Mouse (Mus musculus) v-Abl transformed pro-B cells (cell line): Measurements from ENCODE around the gene Dnm2.

ENCODE experiments used
- in situ Hi-C, 2 experiments: fragments of 400-800 bp; cut with MboI; formaldehyde crosslinking; loops; one replicate each; pipeline ENCODE4 v1.15.1; 2025; ENCODE audit not compliant: unreplicated experiment in 2 of 2

The Dnm2 gene

DNA sequence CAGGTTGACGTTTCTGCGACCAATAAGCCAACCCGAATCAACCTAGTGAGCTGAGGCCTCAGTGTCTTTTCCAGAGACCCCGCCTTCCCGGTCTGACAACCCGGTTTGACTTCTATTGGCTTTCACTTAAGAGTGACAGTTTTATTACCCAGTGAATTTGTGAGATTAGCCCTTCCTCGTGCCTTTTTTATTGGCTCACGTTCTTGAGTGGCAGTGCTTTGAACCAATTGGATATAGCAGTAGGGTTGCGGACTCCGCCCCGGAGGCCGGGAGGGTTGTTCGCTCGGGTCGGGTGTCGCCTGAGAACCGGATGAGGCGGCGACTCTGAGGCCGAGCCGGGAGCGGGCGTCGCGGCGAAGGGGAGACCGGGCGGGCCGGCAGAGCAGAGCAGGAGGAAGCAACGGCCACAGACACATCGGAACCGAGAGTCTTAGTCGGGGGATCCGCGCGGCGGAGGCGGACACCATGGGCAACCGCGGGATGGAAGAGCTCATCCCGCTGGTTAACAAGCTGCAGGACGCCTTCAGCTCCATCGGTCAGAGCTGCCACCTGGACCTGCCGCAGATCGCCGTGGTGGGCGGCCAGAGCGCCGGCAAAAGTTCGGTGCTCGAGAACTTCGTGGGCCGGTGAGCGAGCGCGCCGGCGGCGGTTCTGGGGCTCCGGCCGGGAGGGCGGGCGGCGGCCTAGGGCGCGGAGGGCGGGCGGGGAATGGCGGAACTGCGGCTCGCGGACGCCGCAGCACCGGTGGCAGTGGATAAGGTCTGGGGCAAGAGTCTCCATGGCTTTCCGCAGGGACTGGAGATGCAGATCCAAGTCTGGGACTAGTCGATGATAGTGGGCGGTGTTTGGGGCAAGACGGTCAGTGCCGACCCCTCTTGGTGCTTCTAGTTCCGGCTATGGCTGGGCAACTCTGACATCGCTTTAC, at the start of gene Dnm2:
Gene Dnm2 (plus strand): TSS at position 278 of the 925 bp plus-strand sequence.
- in situ Hi-C loops, result loop anchor here in 1 of 2 experiments (25.0 kb wide), 1 partner anchor 788 kb away; the partner anchor contains the start of genes Fbxl12 and Ubl5

DNA sequence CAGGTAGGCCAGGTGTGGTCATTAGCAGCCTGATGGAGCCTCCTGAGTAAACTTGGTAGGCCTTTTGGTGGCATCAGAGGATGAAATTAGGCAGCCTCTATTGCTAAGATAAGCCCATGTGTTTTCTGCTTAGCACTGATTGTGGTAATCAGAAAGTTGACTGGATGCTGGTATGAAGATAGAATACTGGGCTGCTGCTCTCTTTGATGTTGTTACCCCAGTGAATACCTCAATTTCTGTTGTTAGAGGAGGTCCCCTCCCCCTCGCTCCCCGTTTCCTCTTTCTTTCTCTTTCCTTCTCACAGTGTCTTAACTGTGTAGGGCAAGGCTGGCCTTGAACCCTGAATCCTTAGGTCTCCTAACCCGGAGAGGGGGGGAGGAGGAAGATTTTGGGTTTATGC, 45.5 kb upstream of the Dnm2 start:
- in situ Hi-C loops, result no loop called here

DNA sequence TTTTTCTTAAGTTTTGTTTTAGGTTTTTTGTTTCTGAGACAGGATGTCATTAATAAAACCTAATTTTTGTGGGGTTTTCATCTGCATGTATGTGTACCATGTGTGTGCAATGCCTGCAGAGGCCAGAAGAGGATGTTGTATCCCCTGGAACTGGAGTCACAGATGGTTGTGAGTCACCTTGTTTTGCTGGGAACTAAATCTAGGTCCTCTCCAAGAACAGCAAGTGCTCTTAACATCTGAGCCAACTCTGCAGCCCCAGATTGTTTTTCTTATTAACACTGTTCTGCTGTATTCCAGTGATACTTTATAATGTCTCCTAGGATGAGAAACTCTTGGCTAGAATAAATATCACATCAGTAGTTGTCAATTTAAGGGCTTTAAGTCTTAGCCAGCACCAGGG, 43.8 kb upstream of the Dnm2 start:
- in situ Hi-C loops, result no loop called here

DNA sequence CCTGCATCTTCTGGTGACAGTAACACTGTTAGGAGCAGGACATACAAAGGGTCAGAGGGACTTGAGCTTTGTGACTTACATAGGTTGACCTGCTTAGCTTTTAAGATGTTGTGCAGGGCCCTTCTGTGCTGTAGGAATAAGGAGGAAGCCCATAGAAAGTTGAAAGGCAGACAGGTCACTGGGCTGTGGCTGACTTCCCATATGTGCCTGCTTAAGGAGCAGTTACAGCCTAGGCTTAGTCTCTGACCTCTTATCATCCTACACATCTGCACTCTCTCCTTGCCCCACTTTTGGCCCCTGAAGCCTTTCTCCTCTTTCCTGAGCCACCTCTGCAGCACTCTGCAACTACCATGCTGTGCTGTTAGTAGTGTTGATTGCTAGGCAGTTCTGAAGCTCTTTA, 40.7 kb upstream of the Dnm2 start:
- in situ Hi-C loops, result no loop called here

DNA sequence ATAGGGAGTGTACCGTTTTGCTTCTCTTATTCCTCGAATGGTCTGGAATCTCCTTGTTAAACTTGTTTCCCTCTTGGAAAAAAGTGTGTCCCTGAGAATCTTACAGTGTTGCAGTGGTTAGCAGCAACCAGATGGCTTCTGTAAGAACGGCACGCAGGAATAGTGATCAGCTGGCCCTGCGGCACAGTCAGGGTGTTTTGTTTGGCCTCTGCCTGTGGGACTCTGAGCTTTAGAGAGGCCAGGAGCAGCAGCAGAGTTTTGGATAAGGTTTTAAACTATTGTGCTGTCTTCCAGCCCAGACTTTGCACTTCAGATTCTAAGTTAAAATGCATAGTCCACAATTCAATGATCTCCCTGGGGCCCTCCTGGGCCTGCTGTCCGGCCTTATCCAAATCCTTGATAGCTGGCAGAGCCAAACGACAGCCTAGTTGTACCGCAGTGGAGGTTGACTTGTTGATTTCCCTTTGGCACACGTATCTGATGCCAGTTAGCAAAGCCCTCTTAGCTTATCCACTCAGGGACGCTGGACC, 32.0 kb upstream of the Dnm2 start:
- in situ Hi-C loops, result loop anchor here in 1 of 2 experiments (5.0 kb wide), 1 partner anchor 90 kb away; no protein-coding TSS in a partner anchor

DNA sequence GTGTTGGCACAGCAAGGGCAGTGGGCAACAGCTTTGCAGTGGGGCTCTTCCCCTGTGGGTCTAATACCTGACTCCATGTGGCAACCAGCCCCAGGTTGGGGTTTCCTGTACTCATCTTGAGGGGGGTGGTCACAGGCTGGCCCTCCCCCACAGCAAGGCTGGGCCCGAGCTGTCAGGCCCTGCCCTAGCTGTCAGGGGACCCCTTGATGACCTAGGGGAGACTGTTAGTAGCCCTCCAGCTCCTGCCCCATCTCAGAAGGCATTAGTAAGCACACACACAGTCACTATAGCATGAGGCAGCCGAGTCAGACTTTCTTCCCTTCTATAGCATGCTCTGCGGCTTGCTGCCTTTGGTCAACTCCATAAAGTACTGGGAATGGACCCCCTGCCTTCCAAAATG, 29.0 kb upstream of the Dnm2 start:
- in situ Hi-C loops, result no loop called here

DNA sequence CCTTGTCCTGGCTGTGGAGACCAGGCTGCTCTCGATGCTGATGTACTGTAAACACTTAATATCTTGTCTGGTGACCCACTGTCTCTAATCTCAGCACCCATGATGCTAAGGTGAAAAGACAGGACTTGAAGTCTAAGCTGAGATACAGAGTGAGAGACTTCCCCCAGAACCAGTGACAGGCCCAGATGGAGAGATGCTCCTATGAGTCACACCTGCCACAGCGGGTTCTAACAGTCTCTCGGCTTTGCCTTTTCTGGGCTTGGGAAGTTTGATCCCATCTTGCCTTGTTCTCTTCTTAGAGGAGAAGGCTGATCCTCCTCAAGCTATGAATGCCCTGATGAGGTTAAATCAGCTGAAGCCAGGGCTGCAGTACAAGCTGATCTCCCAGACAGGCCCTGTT, 27.5 kb upstream of the Dnm2 start:
- in situ Hi-C loops, result no loop called here

DNA sequence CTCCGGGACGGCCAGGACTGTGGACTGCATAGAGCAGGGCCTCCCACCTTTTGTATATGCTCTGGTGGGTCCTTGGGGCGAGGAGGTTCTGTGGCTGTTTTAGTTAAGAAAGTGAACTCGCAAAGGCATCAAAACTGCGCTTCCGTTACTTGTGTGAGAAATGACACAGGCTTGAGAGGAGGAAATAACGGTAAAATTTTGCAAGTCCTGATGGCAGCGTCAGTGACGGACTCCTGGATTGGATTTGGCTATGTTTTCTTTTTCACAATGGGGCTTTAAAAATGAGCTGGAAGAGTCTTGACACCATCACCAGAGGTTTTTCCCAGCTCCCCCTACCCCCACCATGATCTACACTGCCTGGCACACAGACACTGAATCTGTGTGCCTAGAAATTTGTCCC, 23.7 kb upstream of the Dnm2 start:
- in situ Hi-C loops, result loop anchor here (10.0 to 25.0 kb wide), 2 partner anchors 176 to 764 kb away; partner anchors contain the start of genes Fbxl12 (in 1 of the 2) and Ubl5 (in 1 of the 2)

DNA sequence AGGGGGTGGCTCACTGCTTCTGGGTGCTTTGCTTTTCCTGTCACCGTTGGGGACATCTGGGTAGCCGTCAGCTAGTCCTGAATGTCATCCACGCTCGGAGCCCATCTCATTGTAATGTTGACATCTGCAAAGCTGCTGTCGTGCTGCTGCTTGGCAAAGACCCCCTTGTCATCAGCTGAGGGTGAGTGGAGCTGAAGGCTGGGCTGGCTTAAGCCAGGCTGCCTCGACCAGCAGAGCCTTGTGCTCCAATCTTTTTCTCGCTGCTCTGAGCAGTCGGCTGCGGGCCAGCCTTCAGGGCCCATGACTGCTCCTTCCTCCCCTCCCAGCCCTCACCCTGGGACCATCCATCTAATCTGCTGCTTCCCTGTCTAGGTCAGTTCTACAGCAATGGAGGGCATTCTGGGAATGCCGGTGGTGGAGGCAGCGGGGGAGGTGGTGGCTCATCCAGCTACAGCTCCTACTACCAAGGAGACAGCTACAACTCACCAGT, 21.9 kb upstream of the Dnm2 start:
- in situ Hi-C loops, result loop anchor here (10.0 to 25.0 kb wide), 2 partner anchors 178 to 766 kb away; partner anchors contain the start of genes Fbxl12 (in 1 of the 2) and Ubl5 (in 1 of the 2)

DNA sequence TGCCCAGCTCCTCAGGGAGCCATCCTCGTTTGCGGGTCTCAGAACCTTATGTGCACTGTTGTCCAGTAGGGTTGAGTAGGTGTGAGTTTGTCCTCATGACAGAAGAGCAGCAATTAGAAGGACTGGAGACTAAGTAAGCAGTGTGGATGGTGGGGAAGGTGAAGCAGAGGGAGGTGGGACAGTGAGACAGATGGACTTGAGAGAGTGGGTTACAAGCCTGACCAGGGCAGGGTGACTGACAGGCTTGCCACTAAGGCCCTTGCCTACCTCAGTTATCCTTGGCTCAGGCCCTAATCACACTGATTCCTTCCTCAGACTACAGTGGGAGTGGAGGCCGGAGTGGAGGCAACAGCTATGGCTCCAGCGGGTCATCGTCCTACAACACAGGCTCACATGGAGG, 21.0 kb upstream of the Dnm2 start:
- in situ Hi-C loops, result loop anchor here (10.0 to 25.0 kb wide), 2 partner anchors 179 to 766 kb away; partner anchors contain the start of genes Fbxl12 (in 1 of the 2) and Ubl5 (in 1 of the 2)

DNA sequence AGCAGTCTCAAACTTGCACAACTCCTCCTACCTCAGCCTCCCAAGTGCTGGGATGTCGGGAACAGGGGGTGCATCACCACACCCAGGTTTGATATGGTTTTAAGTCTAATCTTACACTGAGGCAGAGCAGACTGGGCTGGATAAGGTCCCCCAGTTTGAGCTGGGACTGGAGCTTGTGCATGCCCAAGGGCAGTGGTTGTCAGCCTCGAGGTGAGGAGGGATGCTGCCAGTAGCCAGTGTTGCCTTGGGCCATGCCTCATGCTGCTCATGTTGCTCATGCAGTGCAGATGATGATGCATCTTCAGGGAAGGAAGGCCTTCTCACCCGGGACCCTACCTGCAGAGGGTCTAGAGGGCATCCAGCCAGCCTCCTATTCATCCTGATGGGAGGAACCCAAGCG, 19.2 kb upstream of the Dnm2 start:
- in situ Hi-C loops, result loop anchor here (5.0 to 25.0 kb wide), 3 partner anchors 38 to 768 kb away; partner anchors contain the start of genes Fbxl12 (in 1 of the 2), Ilf3 (in 1 of the 2) and Ubl5 (in 1 of the 2)

DNA sequence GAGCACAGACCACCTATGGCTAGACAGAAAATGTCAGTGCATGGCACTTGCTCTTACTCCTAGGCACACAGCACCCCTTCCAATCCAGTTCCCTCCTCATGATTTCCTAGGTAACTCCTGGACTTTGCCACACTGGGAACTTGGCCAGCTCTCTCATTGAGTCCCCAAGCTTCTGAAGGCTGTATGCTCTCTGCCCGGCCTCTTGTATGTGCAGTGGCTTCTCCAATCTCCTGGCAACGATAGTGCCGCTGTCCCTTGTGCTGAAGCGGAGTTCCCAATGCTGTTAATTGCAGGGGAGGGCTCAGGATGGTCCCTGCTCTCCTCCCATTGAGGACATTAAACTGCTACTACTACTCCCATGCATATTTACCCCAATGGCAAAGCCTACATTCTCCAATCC, 16.8 kb upstream of the Dnm2 start:
- in situ Hi-C loops, result loop anchor here (5.0 to 25.0 kb wide), 3 partner anchors 41 to 771 kb away; partner anchors contain the start of genes Fbxl12 (in 1 of the 2), Ilf3 (in 1 of the 2) and Ubl5 (in 1 of the 2)

DNA sequence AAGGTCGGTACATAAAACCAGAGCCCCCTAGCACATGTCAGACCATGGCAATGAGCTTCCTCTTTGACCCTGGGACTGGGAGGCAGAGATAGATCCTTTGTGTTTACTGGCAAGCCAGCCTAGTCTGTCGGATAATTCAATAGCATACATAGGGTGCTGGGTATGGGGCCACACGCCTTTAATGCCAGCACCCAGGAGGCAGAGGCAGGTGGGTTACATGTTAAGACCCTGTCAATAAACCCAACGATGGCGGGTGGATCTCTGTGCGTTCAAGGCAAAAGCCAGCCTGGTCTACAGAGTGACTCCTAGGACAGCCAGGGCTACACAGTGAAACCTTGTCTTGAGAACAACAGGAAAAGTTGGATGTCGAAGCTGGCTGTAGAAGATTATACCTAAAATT, 16.1 kb upstream of the Dnm2 start:
- in situ Hi-C loops, result loop anchor here (5.0 to 25.0 kb wide), 3 partner anchors 41 to 771 kb away; partner anchors contain the start of genes Fbxl12 (in 1 of the 2), Ilf3 (in 1 of the 2) and Ubl5 (in 1 of the 2)

DNA sequence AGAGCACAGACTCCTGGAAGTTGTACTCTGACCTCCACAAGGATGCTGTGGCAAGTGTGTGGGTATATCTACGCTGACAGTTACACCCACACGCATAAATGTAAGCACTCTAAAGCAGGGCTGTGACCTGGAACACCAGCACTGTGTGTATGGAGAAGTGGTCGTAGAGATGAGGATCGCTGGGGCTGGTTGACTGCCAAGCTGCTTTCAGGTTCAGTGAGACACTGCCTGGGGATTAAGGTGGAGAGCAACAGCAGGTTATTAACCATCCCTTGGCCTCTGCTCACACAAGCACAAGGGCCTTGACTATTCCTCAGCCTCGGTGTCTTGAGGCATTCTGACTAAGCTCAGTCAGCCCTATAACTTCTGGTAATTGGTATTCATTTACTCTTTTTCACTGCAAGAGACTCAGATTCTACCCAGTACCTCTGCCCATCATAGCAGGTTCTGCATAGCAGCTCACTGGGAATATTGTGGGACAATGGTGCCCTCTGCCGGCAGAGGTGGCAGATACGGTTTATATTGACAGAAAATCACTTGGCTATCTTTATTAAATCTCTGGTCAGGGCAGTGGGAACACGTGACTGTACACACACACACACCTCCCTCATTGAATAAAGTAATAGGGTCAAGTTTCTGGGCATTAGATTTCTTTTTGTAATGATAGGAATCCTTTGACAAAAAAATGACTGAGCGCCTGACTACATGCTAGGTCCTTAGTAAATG, 15.0 kb upstream of the Dnm2 start:
- in situ Hi-C loops, result loop anchor here (5.0 to 25.0 kb wide), 7 partner anchors 42 to 772 kb away; partner anchors contain the start of genes Ilf3 (in 2 of the 2), Ap1m2 (in 1 of the 2), Fbxl12 (in 1 of the 2) and Ubl5 (in 1 of the 2)

DNA sequence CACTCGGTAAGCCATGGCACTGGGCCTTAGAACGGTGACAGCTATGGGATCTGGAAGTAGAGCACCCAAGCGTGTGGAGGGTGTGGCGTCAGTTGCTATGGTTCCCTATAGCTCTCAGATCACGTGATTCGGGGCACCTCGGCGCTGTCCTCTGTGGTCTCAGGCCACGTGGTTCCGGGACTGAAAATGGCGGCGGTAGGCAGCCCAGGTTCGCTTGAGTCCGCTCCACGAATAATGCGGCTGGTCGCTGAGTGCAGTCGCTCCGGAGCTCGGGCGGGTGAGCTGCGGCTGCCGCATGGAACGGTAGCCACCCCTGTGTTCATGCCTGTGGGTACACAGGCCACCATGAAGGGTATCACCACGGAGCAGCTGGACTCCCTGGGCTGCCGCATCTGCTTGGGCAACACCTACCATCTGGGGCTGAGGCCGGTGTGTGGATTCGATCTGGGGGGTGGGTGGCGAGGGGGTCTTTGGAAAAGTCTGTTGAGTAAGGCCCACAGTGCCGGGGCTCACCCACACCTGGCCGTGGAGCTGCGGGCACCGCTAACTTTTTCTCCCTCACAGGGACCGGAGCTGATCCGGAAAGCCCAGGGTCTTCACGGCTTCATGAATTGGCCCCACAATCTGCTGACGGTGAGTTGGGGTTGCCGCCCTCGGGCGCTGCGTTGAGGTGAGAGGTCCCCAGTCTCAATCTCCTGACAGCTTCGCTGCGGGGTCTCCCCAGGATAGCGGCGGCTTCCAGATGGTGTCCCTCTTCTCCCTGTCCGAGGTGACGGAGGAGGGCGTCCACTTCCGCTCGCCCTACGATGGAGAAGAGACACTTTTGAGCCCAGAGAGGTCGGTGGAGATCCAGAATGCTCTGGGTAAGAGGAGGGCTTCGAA, 12.8 kb upstream of the Dnm2 start, which contains the start of gene Qtrt1:
Gene Qtrt1 (plus strand): TSS at position 169 of the 882 bp plus-strand sequence.
- in situ Hi-C loops, result loop anchor here in 1 of 2 experiments (5.0 to 25.0 kb wide), 6 partner anchors 45 to 775 kb away; partner anchors contain the start of genes Ap1m2, Fbxl12, Ilf3 and Ubl5

DNA sequence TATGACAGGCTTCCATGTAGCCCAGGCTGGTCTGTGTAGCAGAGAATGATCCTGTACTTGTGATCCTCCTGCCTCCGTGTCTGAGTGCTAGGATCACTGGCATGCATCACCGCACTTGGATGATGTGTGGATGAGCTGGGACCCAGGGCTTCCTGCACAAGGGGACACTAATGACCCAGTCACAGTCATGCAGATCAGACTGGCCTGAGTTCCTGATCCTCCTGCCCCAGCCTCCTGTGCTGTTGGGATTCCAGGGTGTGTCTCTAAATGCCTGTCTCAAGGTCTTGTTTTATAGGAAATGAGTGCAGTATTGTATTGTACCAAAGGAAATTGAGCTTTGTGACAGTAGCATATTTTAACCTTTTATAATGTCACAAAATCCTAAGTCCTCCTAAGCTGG, 6.8 kb upstream of the Dnm2 start:
- in situ Hi-C loops, result loop anchor here in 1 of 2 experiments (10.0 to 25.0 kb wide), 2 partner anchors 263 to 781 kb away; partner anchors contain the start of genes Fbxl12 and Ubl5

DNA sequence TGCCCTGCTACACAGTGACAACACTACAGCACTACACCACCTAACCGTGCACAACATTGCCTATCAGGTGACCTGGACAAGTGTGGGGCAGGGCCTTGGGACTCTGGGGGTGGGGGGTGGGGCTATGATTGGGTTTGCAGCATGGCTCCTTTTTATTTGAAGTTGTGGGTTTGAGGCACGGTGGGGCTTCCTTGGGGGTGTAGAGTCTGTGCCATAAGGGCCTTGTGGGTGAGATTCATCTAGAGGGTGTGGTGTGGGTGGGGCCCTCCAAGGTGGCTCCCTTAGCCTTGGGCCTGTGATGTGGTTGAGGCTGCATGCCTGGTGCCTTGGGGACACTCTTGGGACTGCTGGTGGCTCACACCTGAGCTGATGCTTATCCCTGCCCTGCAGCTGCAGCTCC, 5.1 kb upstream of the Dnm2 start:
- in situ Hi-C loops, result loop anchor here in 1 of 2 experiments (10.0 to 25.0 kb wide), 2 partner anchors 265 to 782 kb away; partner anchors contain the start of genes Fbxl12 and Ubl5

DNA sequence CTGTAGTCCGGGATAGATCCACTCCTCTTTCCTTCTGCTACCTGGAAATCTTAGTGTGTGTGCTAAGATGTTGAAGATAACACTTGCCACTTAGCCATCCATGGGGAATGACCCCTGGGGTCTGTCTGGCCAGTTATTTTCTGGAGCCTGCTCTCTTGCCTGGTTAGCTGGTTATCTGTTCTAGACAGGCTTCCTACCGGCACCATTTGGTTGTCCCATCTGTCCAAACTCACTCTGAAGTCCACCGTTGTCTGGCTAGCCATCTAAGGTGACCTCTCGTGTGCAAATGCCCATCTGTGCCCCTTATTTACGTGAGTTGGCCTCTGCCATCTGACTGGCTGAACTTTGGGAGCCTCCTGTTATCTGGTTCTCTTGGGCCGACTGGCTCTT, 843 bp downstream of the Dnm2 start:
- in situ Hi-C loops, result no loop called here

DNA sequence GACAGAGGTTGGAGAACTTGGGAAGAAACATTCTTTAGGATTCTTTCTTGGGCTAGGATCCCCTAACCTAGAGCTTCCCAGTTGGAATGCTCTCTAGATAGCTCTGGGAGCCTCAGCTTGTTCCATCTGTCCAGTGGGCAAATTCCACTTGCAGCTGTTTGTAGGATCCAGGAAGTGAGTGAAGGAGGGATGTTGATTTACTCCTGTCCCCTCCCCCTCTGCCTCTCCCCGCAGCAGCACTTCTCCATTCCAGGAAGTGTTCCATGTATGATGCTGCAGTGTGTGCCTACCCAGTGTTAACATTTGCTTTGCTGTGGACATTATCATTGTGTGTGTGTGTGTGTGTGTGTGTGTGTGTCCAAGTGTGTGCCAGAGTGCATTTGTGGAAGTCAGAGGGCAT, 1.3 kb downstream of the Dnm2 start:
- in situ Hi-C loops, result no loop called here
